8 mouse cellular contexts compared by ENCODE assay signal in the genomic region with DNA sequence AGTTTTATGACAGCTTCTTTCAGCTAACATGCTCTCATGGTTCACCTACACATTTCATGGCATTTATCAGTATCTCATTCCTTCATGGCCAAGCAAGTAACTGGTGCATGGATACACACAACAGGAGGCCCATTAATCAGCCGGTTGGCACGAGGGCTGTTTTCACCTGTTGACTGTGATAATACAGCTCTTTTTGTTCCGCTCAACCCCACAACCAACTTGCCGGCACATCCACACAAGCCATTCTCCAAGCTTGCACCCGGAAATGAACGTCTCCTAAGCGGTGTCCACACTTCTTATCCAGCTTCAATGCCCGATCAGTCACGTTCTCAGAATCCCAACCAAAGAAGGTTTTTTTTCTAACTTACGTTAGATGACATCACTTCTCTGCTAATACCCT. TPM values are rescaled to one million over a fixed set of nuclear protein-coding genes. Genes with fewer than 3 reads are reported as not detected.
A peak's percentile ranks its signal among the peaks of the same experiment; 100 is the strongest.
DNase-seq lines count a peak whose midpoint lies in the region; ATAC-seq and TF ChIP-seq lines count a peak whose summit lies in the region.

No protein-coding gene starts in this region.

- WGBS in forebrain, embryonic 10.5 days = 91% methylated on average over 10 of the region's 10 CpGs
- WGBS in hindbrain, postnatal 0 days = 71% methylated on average over 10 of the region's 10 CpGs
- WGBS in midbrain, embryonic 16.5 days = 80% methylated on average over 10 of the region's 10 CpGs

- H3K4me1 ChIP-seq in forebrain, embryonic 10.5 days = peaks cover 24% of the 10 kb centered on the region
- peaks cover 9% of the 10 kb centered on the region; the same call in 1 of the 2 replicates for H3K4me1 ChIP-seq in hindbrain, postnatal 0 days (ENCODE audit: insufficient read depth, low read length)
- peaks cover 17% of the 10 kb centered on the region for H3K4me1 ChIP-seq in midbrain, embryonic 16.5 days (ENCODE audit: control insufficient read depth, insufficient read depth, low read length)

- H3K27me3 ChIP-seq in forebrain, embryonic 10.5 days (ENCODE audit: poor library complexity, severe bottlenecking) = no peaks in the 10 kb centered on the region
- no peaks in the 10 kb centered on the region for H3K27me3 ChIP-seq in hindbrain, postnatal 0 days (ENCODE audit: insufficient read depth, low read length)
- H3K27me3 ChIP-seq in midbrain, embryonic 16.5 days (ENCODE audit: control insufficient read depth, insufficient read depth, low read depth, low read length) = no peaks in the 10 kb centered on the region

- no peaks in the 10 kb centered on the region for H3K9me3 ChIP-seq in forebrain, embryonic 10.5 days
- no peaks in the 10 kb centered on the region for H3K9me3 ChIP-seq in hindbrain, postnatal 0 days (ENCODE audit: low read length)
- H3K9me3 ChIP-seq in midbrain, embryonic 16.5 days (replicated peaks; ENCODE audit: control insufficient read depth, low read length, poor library complexity, severe bottlenecking) = no peaks in the 10 kb centered on the region

- no peak for TF ChIP-seq CTCF in hindbrain, postnatal 0 days (IDR thresholded peaks at IDR 0.05; ENCODE audit: low read depth)

- H3K36me3 ChIP-seq in forebrain, embryonic 10.5 days (replicated peaks) = no peaks in the 10 kb centered on the region
- H3K36me3 ChIP-seq in hindbrain, postnatal 0 days (ENCODE audit: insufficient read depth, low read length) = no peaks in the 10 kb centered on the region
- H3K36me3 ChIP-seq in midbrain, embryonic 16.5 days (ENCODE audit: control insufficient read depth, insufficient read depth, low read length) = no peaks in the 10 kb centered on the region

- ATAC-seq in hindbrain, postnatal 0 days = no peak
- no peak for ATAC-seq in midbrain, embryonic 16.5 days
- ATAC-seq in frontal cortex, adult (ENCODE audit: low TSS enrichment) = no peak

- no peak overlapping the region for H3K27ac ChIP-seq in forebrain, embryonic 10.5 days
- H3K27ac ChIP-seq in hindbrain, postnatal 0 days = no peak overlapping the region
- H3K27ac ChIP-seq in midbrain, embryonic 16.5 days (ENCODE audit: low read length) = no peak overlapping the region

- peak; percentile 6 for DNase-seq in layer of hippocampus, adult 11-12 months (ENCODE audit: low spot score)
- no peak for DNase-seq in layer of hippocampus, adult 9-11 months
- no peak for DNase-seq in forebrain, embryonic 10.5 days (ENCODE audit: extremely low spot score, low spot score)
- no peak for DNase-seq in hindbrain, postnatal 0 days (ENCODE audit: low spot score)
- DNase-seq in layer of hippocampus, postnatal 14 days (ENCODE audit: low spot score in 2 of 2) = no peak
- DNase-seq in left cerebral cortex, adult 11 months (ENCODE audit: low spot score) = no peak

- H3K9ac ChIP-seq in hindbrain, postnatal 0 days (replicated peaks; ENCODE audit: low read length) = peak overlapping the region; percentile 51; the same call in 1 of the 2 replicates
- peak overlapping the region; percentile 48 for H3K9ac ChIP-seq in midbrain, embryonic 16.5 days (ENCODE audit: low read depth, low read length)

- peak overlapping the region; percentile 91 for H3K4me2 ChIP-seq in hindbrain, postnatal 0 days (ENCODE audit: low read depth, low read length)
- H3K4me2 ChIP-seq in midbrain, embryonic 16.5 days (ENCODE audit: low read length) = peak overlapping the region; percentile 94

- H3K4me3 ChIP-seq in forebrain, embryonic 10.5 days = peak overlapping the region; percentile 89
- H3K4me3 ChIP-seq in hindbrain, postnatal 0 days (ENCODE audit: low read length) = peak overlapping the region; percentile 88
- H3K4me3 ChIP-seq in midbrain, embryonic 16.5 days (ENCODE audit: low read depth, low read length) = peak overlapping the region; percentile 96

RNA-seq across cellular contexts. Expression of a gene that starts 2.1 kb away (rescaled TPM):
- 30.7 and 31.4 TPM in 2 replicates for polyA plus RNA-seq in forebrain, embryonic 10.5 days (2016; fragmentation: Nextera tagmentation; extraction: Ambion mirVana)
- 14.6 and 16.3 TPM in 2 replicates for total RNA-seq in hindbrain, postnatal 0 days (2014; rRNA removed)
- polyA plus RNA-seq in hindbrain, postnatal 0 days (2015; fragmentation: Nextera tagmentation; extraction: Ambion mirVana) = 28.6 and 30.8 TPM in 2 replicates
- polyA plus RNA-seq in midbrain, embryonic 16.5 days (2015; fragmentation: Nextera tagmentation; extraction: Ambion mirVana) = 41.8 and 43.5 TPM in 2 replicates
- total RNA-seq in layer of hippocampus, postnatal 14 days (2021) = 10 to 100 TPM; 11.9 to 12.1 TPM

RNA-seq across cellular contexts. Expression of a gene that starts 54.9 kb away (rescaled TPM):
- 24.1 and 24.2 TPM in 2 replicates for polyA plus RNA-seq in forebrain, embryonic 10.5 days (2016; fragmentation: Nextera tagmentation; extraction: Ambion mirVana)
- 9.8 and 16.3 TPM in 2 replicates for total RNA-seq in hindbrain, postnatal 0 days (2014; rRNA removed)
- 20.0 and 22.8 TPM in 2 replicates for polyA plus RNA-seq in hindbrain, postnatal 0 days (2015; fragmentation: Nextera tagmentation; extraction: Ambion mirVana)
- polyA plus RNA-seq in midbrain, embryonic 16.5 days (2015; fragmentation: Nextera tagmentation; extraction: Ambion mirVana) = 25.1 and 27.7 TPM in 2 replicates
- 10 to 100 TPM; 15.7 to 16.9 TPM for total RNA-seq in layer of hippocampus, postnatal 14 days (2021)
